Mouse (Mus musculus) embryonic fibroblast, embryonic 13.5 days (primary cell): ENCODE data around the gene Serp2.

Source experiments
- CTCF ChIP-seq: IDR thresholded peaks from 2 replicates; pipeline ENCODE4 v1.5.1; 2011; ENCODE audit warnings: mild to moderate bottlenecking, control low read depth, low read length, moderate library complexity, borderline replicate concordance; ENCODE audit not compliant: insufficient read depth
- POLR2A ChIP-seq: IDR thresholded peaks from 2 replicates; pipeline ENCODE4 v1.6.1; 2011; ENCODE audit warnings: low read depth, mild to moderate bottlenecking, control low read depth, low read length, moderate library complexity

DNA sequence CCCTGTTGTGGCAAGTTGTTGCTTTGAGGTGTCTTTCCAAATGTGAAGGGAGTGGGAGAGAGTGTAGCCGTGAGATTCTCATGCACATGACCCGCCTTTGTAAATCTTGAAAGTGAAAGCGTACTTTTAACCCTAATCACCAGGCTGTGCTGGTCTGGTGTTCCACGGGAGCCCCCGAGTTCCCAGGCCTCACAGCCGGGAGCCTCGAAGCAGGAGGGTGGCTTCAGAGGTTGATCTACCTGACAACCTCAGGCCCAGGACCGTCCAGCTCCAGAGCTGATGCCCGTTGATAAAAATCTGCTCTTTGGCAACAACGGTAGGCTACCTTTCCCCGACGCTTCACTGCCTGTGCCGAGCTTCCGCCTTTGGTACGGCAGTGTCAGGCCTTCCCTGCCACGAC lies 69.1 kb downstream of the Serp2 start:
- TF ChIP-seq CTCF (no peak), POLR2A (no peak)
